Mouse (Mus musculus) spleen, postnatal 36 days (tissue): ENCODE data around the gene Atp8b4.

Experiments used
- DNase-seq, 2 experiments: peaks; one replicate each; pipeline ENCODE4 v3.0.0; 2022; ENCODE audit warnings: low spot score in 2 of 2, mixed read lengths in 1 of 2

Gene Atp8b4

GRCm38 (mm10) chr2:126361131-126361810 is 139.2 kb downstream of the Atp8b4 start:
- DNase-seq = no peak

DNA sequence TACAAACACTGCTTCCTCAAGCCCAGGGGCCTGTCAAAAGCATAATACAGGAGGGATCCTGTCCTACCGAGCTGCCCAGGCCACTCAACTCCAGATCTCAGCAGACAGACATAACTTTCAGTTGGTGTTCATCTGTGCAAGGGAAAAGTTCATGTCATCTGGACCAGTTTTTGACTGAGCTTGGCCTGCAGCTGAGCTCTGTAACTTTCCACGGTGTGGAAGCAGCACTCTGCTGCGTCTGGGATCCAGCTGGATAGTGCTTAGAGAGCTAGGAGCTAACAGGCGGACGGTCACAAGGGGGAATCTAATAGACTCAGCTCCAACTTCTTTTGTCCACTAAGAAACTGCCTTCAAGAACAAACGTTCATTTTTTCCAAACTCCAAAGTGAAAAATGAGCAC is 139.8 kb downstream of the Atp8b4 start:
- DNase-seq = no peak

- DNase-seq = no peak
These were observed 140.5 kb downstream of the Atp8b4 start for GRCm38 (mm10) chr2:126359965-126360364.

- DNase-seq = no peak
These were observed 141.2 kb downstream of the Atp8b4 start for GRCm38 (mm10) chr2:126359278-126359677.

GRCm38 (mm10) chr2:126358741-126359140 is 141.7 kb downstream of the Atp8b4 start:
- DNase-seq = no peak

- no peak for DNase-seq
These were observed 145.2 kb downstream of the Atp8b4 start for GRCm38 (mm10) chr2:126355259-126355658.

- no peak for DNase-seq
These were observed 148.7 kb downstream of the Atp8b4 start for GRCm38 (mm10) chr2:126351811-126352210.

- no peak for DNase-seq
These were observed 157.4 kb downstream of the Atp8b4 start for GRCm38 (mm10) chr2:126343026-126343593.

- DNase-seq = no peak
These were observed 159.0 kb downstream of the Atp8b4 start for GRCm38 (mm10) chr2:126341521-126341920.

GRCm38 (mm10) chr2:126340201-126340600 is 160.3 kb downstream of the Atp8b4 start:
- DNase-seq = no peak

DNA sequence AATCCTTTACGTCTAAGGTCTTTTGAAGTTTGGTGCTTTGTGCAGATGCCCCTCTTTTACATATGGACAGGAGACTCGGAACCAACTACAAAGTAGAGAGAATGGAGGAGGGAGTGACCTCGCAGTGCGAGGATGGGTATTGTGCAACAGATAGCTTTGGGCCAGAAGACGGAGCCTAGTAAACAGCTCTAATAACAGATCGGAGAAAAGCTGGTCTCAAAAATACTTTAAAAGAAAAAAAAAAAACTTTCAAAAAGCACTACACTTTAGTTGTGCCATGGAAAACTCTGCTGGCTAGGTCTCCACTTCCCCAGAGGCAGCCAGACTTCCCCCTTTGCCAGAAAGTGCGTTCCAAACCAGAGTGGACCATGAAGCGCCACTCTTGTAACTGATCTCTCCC is 161.0 kb downstream of the Atp8b4 start:
- no peak for DNase-seq

GRCm38 (mm10) chr2:126337143-126337542 is 163.3 kb downstream of the Atp8b4 start:
- no peak for DNase-seq

- no peak for DNase-seq
These were observed 168.7 kb downstream of the Atp8b4 start for GRCm38 (mm10) chr2:126331794-126332193.

- no peak for DNase-seq
These were observed 177.3 kb downstream of the Atp8b4 start for GRCm38 (mm10) chr2:126323206-126323605.

DNA sequence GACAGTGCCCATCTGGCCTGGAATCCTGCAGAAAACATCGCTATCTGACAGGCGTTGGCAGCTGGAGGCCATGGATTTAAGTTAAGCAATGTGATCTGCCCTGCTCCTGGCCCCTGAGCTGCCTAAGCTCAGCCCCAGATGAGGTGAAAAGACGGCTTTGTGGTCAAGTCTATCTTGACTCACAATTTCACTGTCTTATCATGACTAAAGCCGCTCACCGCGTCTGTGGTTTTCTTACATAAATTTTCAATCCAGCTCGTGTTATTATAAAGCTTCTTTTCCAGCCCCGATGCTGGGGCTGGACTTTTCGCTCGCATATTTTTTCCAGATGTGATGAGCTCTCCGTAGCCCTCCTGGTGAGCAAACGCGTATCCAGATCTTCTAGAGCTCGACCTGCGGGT is 177.8 kb downstream of the Atp8b4 start:
- DNase-seq = no peak

- DNase-seq = no peak
These were observed 182.4 kb downstream of the Atp8b4 start for GRCm38 (mm10) chr2:126318071-126318470.

DNA sequence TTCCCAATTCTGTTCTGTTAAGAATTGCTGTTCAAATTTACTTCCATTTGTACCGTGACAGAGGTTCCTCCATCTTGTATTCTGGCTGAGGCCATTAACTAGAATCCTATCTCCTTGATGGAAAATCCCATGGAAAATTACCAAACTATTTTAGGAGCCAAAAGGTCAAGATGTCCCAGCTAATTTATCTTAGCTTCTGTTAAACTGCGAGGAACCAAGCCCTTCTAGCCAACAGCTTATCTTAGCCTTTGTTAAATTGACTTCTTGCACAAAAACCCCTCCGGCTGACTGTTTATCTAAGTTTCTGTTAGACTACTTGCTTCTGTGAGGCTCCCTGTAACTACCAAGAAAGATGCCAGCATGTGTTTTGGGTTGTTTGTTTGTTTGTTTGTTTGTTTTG is 183.5 kb downstream of the Atp8b4 start:
- no peak for DNase-seq

GRCm38 (mm10) chr2:126316346-126316745 is 184.1 kb downstream of the Atp8b4 start:
- DNase-seq = no peak

- DNase-seq = no peak
These were observed 189.4 kb downstream of the Atp8b4 start for GRCm38 (mm10) chr2:126311056-126311455.

GRCm38 (mm10) chr2:126309994-126310393 is 190.5 kb downstream of the Atp8b4 start:
- no peak for DNase-seq

DNA sequence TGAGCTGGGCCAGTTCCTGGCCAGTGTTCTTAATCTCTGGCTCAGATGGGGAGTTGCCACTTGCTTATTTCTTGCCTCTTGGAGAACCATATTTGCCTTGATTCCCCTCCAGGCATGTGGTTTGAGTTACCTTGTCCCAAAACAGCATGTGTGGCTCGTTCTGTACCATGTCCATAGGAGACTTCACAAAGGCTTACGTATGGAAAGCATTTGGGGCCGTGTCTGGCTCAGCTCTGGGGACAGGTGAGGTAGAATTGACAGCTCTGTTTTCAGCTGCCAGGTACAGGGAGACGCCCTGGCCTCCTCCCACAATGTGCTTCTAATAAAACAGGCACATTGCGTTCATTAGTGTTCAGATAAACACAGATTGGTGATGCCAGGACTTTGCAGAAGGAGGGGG is 195.9 kb downstream of the Atp8b4 start:
- no peak for DNase-seq

GRCm38 (mm10) chr2:126303226-126303625 is 197.2 kb downstream of the Atp8b4 start:
- no peak for DNase-seq

DNA sequence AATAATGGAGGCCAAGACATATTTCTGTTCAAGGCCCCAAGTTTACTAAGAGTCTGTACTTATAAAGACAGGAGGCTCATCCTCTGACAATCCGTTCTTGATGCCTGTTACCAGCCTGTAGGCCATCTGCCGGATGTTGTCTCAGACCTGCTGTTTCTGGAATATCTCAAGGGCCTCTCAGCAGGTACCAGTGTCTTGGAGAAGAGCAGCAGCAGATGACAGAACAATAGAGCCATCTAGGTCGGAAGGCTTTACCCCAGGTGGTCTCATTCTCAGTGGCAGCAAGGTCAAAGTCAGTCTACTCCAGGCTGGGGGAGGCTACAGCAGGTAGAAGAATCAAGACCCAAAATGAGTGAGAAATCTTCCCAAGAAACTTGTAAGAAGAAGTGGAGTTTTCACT is 198.1 kb downstream of the Atp8b4 start:
- DNase-seq = no peak

DNA sequence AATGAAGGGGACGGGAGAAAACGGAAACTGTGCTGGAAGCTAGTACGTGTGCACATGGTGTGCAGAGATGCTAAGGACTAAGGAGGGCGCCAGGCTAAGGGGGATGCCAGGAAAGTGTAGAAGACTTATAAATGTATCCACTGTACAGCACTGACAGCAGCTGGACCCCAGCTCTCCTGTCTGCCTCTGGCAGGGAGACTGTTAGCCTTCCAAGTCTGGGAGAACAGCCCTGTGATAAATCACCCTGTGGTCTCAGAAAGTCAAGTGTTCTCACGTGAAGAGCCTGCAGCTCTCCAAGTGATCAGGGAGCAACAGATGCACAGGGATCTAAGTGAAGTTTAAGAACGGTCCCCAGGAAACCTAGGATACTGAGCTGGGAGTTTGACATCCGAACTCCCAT is 209.8 kb downstream of the Atp8b4 start:
- DNase-seq = no peak
